Comparison of ENCODE assay signal across 1 mouse cellular context in the genomic region with DNA sequence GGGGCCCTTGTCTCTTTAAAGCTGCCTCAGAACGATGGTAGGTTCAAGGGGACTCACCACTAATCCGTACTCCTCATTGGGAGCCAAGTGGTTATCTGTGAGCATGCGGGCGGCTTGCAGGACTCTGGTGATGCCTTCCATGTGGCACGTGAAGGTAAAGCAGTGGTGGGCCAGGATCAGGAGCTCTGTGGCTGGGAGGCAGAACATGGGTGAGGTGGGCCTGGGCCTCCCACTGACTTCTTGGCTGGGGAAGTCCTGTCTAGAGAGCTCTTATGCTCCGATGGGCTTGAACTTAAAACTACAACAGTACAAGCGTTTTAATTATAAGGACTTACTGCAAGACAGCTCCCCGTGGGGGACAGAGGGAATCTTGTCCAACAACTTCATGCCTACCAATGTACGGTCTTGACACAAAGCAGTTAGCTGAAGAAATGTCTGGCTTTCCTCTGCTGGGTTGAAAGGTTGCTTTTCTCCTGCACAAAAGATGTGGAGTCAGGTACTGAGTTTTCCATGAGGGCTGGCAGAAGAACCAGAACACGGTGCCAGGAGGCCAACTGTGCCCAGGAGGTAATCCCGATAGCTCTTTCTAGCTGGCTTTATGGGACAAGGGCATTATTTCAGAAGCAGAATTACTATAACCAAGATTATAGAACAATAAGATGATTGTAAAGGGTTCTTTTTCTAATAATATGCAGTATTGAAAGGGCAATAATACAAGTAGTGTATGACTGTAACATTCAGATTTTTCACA.
TF ChIP-seq lines count a peak whose summit lies in the region.

No protein-coding gene starts in this region.

TF ChIP-seq in myocyte, 11 proteins besides CTCF, POLR2A, EP300 and RAD21 (continued from another document):
- no peak for TF ChIP-seq SRF (IDR thresholded peaks at IDR 0.05; ENCODE audit: control insufficient read depth, insufficient read length, low read depth)
